Mouse (Mus musculus) intestine, postnatal 0 days (tissue): Measurements from ENCODE around the gene Trim45. TPM values are rescaled to one million over a fixed set of nuclear protein-coding genes. Genes with fewer than 3 reads are reported as not detected.

Experiments
- ATAC-seq: fragments of 200-750 bp; cut with Nextera tagmentation; 2 replicates; pipeline ENCODE4 v1.8.0; 2017; ENCODE audit warnings: mild to moderate bottlenecking, moderate TSS enrichment, moderate library complexity
- H3K27ac ChIP-seq: fragments of 300-500 bp; sonication (generic); 2 replicates; pipeline ENCODE4 v1.5.1; 2014; ENCODE audit warnings: mild to moderate bottlenecking, low read depth, low read length, moderate library complexity
- H3K27me3 ChIP-seq: fragments of 300-500 bp; sonication (generic); replicated peaks from 2 replicates; pipeline ENCODE4 v1.6.1; 2014; ENCODE audit warnings: low read length, mixed read lengths; ENCODE audit not compliant: control insufficient read depth, insufficient read depth
- H3K36me3 ChIP-seq: fragments of 300-500 bp; sonication (generic); 2 replicates; pipeline ENCODE4 v1.6.1; 2014; ENCODE audit warnings: mild to moderate bottlenecking, moderate library complexity; ENCODE audit not compliant: control insufficient read depth, insufficient read depth
- H3K4me1 ChIP-seq: fragments of 300-500 bp; sonication (generic); replicated peaks from 2 replicates; pipeline ENCODE4 v1.6.1; 2014; ENCODE audit warnings: antibody characterized with exemption, low read length, mixed read lengths; ENCODE audit not compliant: control insufficient read depth, insufficient read depth
- H3K4me2 ChIP-seq: fragments of 300-500 bp; sonication (generic); replicated peaks from 2 replicates; pipeline ENCODE4 v1.6.1; 2014; ENCODE audit warnings: low read depth, mild to moderate bottlenecking, moderate library complexity
- H3K4me3 ChIP-seq: fragments of 300-500 bp; sonication (generic); 2 replicates; pipeline ENCODE4 v1.5.1; 2014; ENCODE audit warnings: low read depth, low read length
- H3K9ac ChIP-seq: fragments of 300-500 bp; sonication (generic); 2 replicates; pipeline ENCODE4 v1.6.1; 2014; ENCODE audit warnings: mild to moderate bottlenecking, low read depth, low read length
- H3K9me3 ChIP-seq: fragments of 300-500 bp; sonication (generic); 2 replicates; pipeline ENCODE4 v1.6.1; 2016; ENCODE audit warnings: mixed run types; ENCODE audit not compliant: control insufficient read depth
- CTCF ChIP-seq: sonication (generic); IDR thresholded peaks from 2 replicates; pipeline ENCODE4 v1.5.1; 2016; ENCODE audit warnings: low read depth, mild to moderate bottlenecking, control low read depth, antibody characterized with exemption, moderate library complexity
- WGBS: fragments of 180-500 bp; shearing (Covaris S2); extraction: QIAGEN DNeasy Blood & Tissue Kit; methylation state at CpG from one replicate; pipeline ENCODE4 v1.1.7; 2014; 5-methylcytosine and 5-hydroxymethylcytosine counted together
- polyA plus RNA-seq: library from polyadenylated mRNA; unstranded; fragments of >200 nt; fragmentation: Nextera tagmentation; extraction: Ambion mirVana; gene quantifications from 2 replicates; pipeline ENCODE4 v1.2.1, GENCODE M21; 2015

The Trim45 gene
- polyA plus RNA-seq, 1 experiment from 2014 or later: 1.6 TPM

- Histone ChIP-seq H3K4me3 (no peak overlapping the region), H3K9me3 (no peaks in the 10 kb centered on the region), H3K4me2 (no peak overlapping the region), H3K9ac (no peak overlapping the region), H3K27me3 (no peaks in the 10 kb centered on the region), H3K27ac (no peak overlapping the region), H3K4me1 (no peaks in the 10 kb centered on the region), H3K36me3 (peaks cover 33% of the 10 kb centered on the region)
- no peak for ATAC-seq
- TF ChIP-seq CTCF: peak; percentile 81
- WGBS: 79% methylated on average over 14 of the region's 14 CpGs
Measured at GRCm38 (mm10) chr3:100963849-100964542, 42.0 kb downstream of the Trim45 start.

DNA sequence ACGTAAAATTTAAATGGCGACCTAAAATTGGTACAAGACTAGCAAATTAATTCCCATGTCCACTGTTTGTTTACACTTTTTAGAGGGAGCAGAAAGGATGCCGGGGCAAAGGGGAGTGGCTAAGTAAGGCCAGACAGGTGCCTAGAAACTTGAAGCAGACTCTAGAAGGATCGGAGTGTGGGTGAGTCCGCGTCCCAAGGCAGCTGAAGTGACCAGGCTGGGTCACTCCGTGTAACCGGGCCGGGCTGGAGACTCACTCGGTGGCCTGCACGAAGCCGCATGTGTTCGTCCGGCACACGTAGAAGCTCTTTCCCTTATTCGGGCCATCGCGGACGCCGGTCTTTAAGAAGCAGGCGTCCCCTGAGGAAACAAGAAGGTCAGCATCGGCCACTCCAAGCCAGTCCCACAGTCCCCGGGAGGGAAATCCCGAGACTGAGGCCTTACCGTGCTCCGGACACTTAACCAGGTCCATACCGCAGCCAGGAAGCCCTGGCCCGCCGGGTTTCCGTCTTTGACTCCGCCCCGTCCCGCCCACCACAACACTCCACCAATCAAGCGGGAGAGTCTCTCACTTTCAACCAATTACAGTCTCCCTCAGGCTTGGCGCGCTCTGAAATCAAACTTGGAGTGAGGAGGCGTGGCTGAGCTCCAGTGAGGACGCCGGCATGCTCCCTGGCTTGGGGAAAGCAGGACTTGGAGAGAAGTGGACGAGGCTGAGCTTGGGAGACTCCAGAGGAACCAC lies 47.3 kb downstream of the Trim45 start, which contains the start of gene Ttf2:
Ttf2 (minus strand) TSS at position 488 of the 742 bp plus-strand sequence.
- Histone ChIP-seq H3K9ac (peak within 1 kb of the TSS; percentile 60), H3K4me2 (peak within 1 kb of the TSS; percentile 74), H3K27ac (no peak within 1 kb of the TSS; the same call in 1 of the 2 replicates), H3K4me3 (peak within 1 kb of the TSS; percentile 56), H3K27me3 (no peaks in the 10 kb centered on the region), H3K9me3 (no peaks in the 10 kb centered on the region), H3K4me1 (no peaks in the 10 kb centered on the region), H3K36me3 (no peaks in the 10 kb centered on the region)
- WGBS: under 1% methylated on average over 40 of the region's 40 CpGs
- peak; percentile 98 for ATAC-seq
- TF ChIP-seq CTCF: no peak

DNA sequence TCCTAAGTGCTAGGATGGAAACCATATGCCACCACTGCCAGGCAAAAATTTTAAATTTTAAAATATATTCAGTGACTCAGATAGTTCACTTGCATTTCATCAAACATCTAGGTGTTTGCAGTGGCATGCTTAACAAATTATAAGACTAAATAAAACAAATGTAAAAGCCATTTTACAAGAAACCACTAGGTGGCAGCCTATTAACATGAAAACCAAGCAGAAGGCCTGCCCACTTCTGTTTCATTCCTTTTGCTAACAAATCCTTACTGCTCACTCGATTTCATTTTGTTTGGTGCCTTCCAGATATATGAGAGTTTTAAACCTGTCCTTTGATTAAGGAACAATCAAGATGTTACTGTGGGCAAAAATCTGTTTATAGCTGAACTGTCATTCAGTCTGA lies 51.9 kb downstream of the Trim45 start:
- no peaks in the 10 kb centered on the region for H3K36me3 ChIP-seq
- H3K27ac ChIP-seq: no peak overlapping the region
- WGBS: 2% methylated on average over 1 of the region's 1 CpGs
- H3K4me1 ChIP-seq: no peaks in the 10 kb centered on the region
- ATAC-seq: no peak
- peak; percentile 83 for TF ChIP-seq CTCF
- H3K4me3 ChIP-seq: no peak overlapping the region
- no peaks in the 10 kb centered on the region for H3K9me3 ChIP-seq
- no peak overlapping the region for H3K9ac ChIP-seq
- no peak overlapping the region for H3K4me2 ChIP-seq
- no peaks in the 10 kb centered on the region for H3K27me3 ChIP-seq

DNA sequence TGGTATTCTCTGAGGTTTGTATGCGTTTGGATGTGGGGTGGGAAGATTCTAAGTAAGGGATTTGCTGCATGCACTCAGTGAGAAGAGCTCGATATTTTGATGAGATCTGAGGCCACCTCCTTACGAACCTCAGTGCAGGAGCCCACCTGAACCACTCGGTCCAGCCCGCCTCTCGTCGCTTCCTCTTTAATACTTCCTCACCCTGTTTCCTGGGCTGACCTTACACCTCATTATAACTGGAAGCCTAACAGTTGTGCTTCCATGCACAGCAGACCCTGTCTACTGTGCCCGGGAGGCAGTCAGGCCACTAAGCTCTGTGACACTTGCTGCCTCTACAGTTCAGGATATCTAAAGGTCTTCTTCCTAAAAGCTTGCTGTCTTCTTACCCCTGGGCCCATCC lies 57.3 kb downstream of the Trim45 start:
- Histone ChIP-seq H3K9ac (no peak overlapping the region), H3K9me3 (no peaks in the 10 kb centered on the region), H3K4me2 (no peak overlapping the region), H3K27ac (no peak overlapping the region), H3K4me3 (no peak overlapping the region), H3K36me3 (no peaks in the 10 kb centered on the region), H3K4me1 (no peaks in the 10 kb centered on the region), H3K27me3 (no peaks in the 10 kb centered on the region)
- ATAC-seq: no peak
- TF ChIP-seq CTCF: no peak
- 79% methylated on average over 8 of the region's 8 CpGs for WGBS

Other genes starting within 250 kb of the Trim45 start
- 92.1 and 98.3 TPM in 2 replicates for gene Man1a2, start 236.7 kb upstream of the Trim45 start, polyA plus RNA-seq
- gene Vtcn1, start 96.7 kb upstream of the Trim45 start, polyA plus RNA-seq: 0.08 and 0.18 TPM in 2 replicates
- gene Ttf2, start 47.5 kb downstream of the Trim45 start, polyA plus RNA-seq: 2.7 and 3.4 TPM in 2 replicates
- 1.0 and 1.1 TPM in 2 replicates for gene Cd101, start 107.4 kb downstream of the Trim45 start, polyA plus RNA-seq
- gene Ptgfrn, start 188.1 kb downstream of the Trim45 start, polyA plus RNA-seq: 5.6 and 6.1 TPM in 2 replicates